Mouse (Mus musculus) embryonic facial prominence, embryonic 11.5 days (tissue): Measurements from ENCODE around the gene Gzmf. TPM values are rescaled to one million over a fixed set of nuclear protein-coding genes. Genes with fewer than 3 reads are reported as not detected.
"Not testable (repeated sequence)": the region's sequence is repeated elsewhere in the genome, so short reads cannot be mapped to it uniquely, and the experiment has no call there.

Experiments used
- ATAC-seq: fragments of 200-750 bp; cut with Nextera tagmentation; replicated peaks from 2 replicates; pipeline ENCODE4 v1.8.0; 2017; ENCODE audit warnings: low read depth; ENCODE audit not compliant: insufficient number of reproducible peaks, low FRiP score, low TSS enrichment
- DNase-seq: peaks from one replicate; pipeline ENCODE4 v3.0.0-alpha.2; 2015; ENCODE audit warnings: low spot score
- H3K27ac ChIP-seq: fragments of 300-500 bp; sonication (generic); replicated peaks from 2 replicates; pipeline ENCODE4 v1.5.1; 2014; ENCODE audit warnings: mild to moderate bottlenecking, low read depth, low read length, control low read depth
- H3K27me3 ChIP-seq: fragments of 300-500 bp; sonication (generic); 2 replicates; pipeline ENCODE4 v1.6.1; 2014; ENCODE audit warnings: mild to moderate bottlenecking, low read length, moderate library complexity, mixed read lengths; ENCODE audit not compliant: control insufficient read depth, insufficient read depth
- H3K36me3 ChIP-seq: fragments of 300-500 bp; sonication (generic); replicated peaks from 2 replicates; pipeline ENCODE4 v1.6.1; 2014; ENCODE audit warnings: low read depth, mild to moderate bottlenecking, low read length, moderate library complexity, mixed read lengths; ENCODE audit not compliant: control insufficient read depth, insufficient read depth
- H3K4me1 ChIP-seq: fragments of 300-500 bp; sonication (generic); 2 replicates; pipeline ENCODE4 v1.6.1; 2014; ENCODE audit warnings: low read length, mixed read lengths; ENCODE audit not compliant: control insufficient read depth, insufficient read depth
- H3K4me2 ChIP-seq: fragments of 300-500 bp; sonication (generic); 2 replicates; pipeline ENCODE4 v1.6.1; 2014; ENCODE audit warnings: low read depth, mild to moderate bottlenecking, control low read depth, low read length, moderate library complexity
- H3K4me3 ChIP-seq: fragments of 300-500 bp; sonication (generic); 2 replicates; pipeline ENCODE4 v1.5.1; 2014; ENCODE audit warnings: low read depth, low read length, control low read depth
- H3K9ac ChIP-seq: fragments of 300-500 bp; sonication (generic); replicated peaks from 2 replicates; pipeline ENCODE4 v1.6.1; 2014; ENCODE audit warnings: mild to moderate bottlenecking, control low read depth, low read length
- H3K9me3 ChIP-seq: fragments of 300-500 bp; sonication (generic); replicated peaks from 2 replicates; pipeline ENCODE4 v1.6.1; 2016; ENCODE audit warnings: mild to moderate bottlenecking, low read length, inconsistent platforms, mixed read lengths; ENCODE audit not compliant: control insufficient read depth
- WGBS: fragments of 180-500 bp; shearing (Covaris S2); extraction: QIAGEN DNeasy Blood & Tissue Kit; methylation state at CpG from one replicate; pipeline ENCODE4 v1.1.7; 2014; 5-methylcytosine and 5-hydroxymethylcytosine counted together
- polyA plus RNA-seq: library from polyadenylated mRNA; unstranded; fragments of >200 nt; fragmentation: Nextera tagmentation; extraction: Ambion mirVana; gene quantifications from 2 replicates; pipeline ENCODE4 v1.2.1, GENCODE M21; 2014

Gzmf gene
- polyA plus RNA-seq, 1 experiment from 2014 or later = not detected

GRCm38 (mm10) chr14:56177651-56178050 lies 33.6 kb downstream of the Gzmf start:
- H3K9me3 ChIP-seq, H3K4me3 ChIP-seq, H3K27ac ChIP-seq, ATAC-seq, H3K9ac ChIP-seq, H3K36me3 ChIP-seq, H3K27me3 ChIP-seq, H3K4me1 ChIP-seq, H3K4me2 ChIP-seq: not testable (repeated sequence)
- 30% methylated on average over 8 of the region's 8 CpGs for WGBS
- peak; percentile 66 for DNase-seq

- H3K4me2 ChIP-seq = no peak within 1 kb of the TSS
- no peak for ATAC-seq
Observed at GRCm38 (mm10) chr14:56174499-56174898, 36.7 kb downstream of the Gzmf start, which contains the start of gene Gzmn. Gene Gzmn, minus strand, starts transcription at chr14:56174599.

GRCm38 (mm10) chr14:56173396-56173795 lies 37.8 kb downstream of the Gzmf start:
- H3K4me2 ChIP-seq = no peak overlapping the region
- H3K4me3 ChIP-seq = no peak overlapping the region
- H3K4me1 ChIP-seq = no peaks in the 10 kb centered on the region
- H3K9me3 ChIP-seq = no peaks in the 10 kb centered on the region
- H3K36me3 ChIP-seq = no peaks in the 10 kb centered on the region
- WGBS = 89% methylated on average over 6 of the region's 6 CpGs
- no peak for DNase-seq
- no peak overlapping the region for H3K9ac ChIP-seq
- no peaks in the 10 kb centered on the region for H3K27me3 ChIP-seq
- no peak for ATAC-seq
- H3K27ac ChIP-seq = no peak overlapping the region

More at GRCm38 (mm10) chr14:56174499-56174898, 36.7 kb downstream of the Gzmf start, which contains the start of gene Gzmn:
- H3K4me3 ChIP-seq = no peak within 1 kb of the TSS
- H3K27ac ChIP-seq = no peak within 1 kb of the TSS
- H3K4me1 ChIP-seq = no peaks in the 10 kb centered on the region
- no peaks in the 10 kb centered on the region for H3K36me3 ChIP-seq
- no peak within 1 kb of the TSS for H3K9ac ChIP-seq
- WGBS = 87% methylated on average over 5 of the region's 5 CpGs
- no peak for DNase-seq
- H3K9me3 ChIP-seq = no peaks in the 10 kb centered on the region
- H3K27me3 ChIP-seq = no peaks in the 10 kb centered on the region

GRCm38 (mm10) chr14:56172744-56173143 lies 38.5 kb downstream of the Gzmf start:
- H3K4me3 ChIP-seq = no peak overlapping the region
- H3K9me3 ChIP-seq = no peaks in the 10 kb centered on the region
- no peaks in the 10 kb centered on the region for H3K27me3 ChIP-seq
- no peak overlapping the region for H3K9ac ChIP-seq
- DNase-seq = no peak
- no peak for ATAC-seq
- no peaks in the 10 kb centered on the region for H3K36me3 ChIP-seq
- H3K27ac ChIP-seq = no peak overlapping the region
- WGBS = 86% methylated on average over 5 of the region's 5 CpGs
- H3K4me1 ChIP-seq = no peaks in the 10 kb centered on the region
- H3K4me2 ChIP-seq = no peak overlapping the region

- no peak for ATAC-seq
- WGBS = 87% methylated on average over 6 of the region's 6 CpGs
Observed at GRCm38 (mm10) chr14:56168009-56168408, 43.2 kb downstream of the Gzmf start.

GRCm38 (mm10) chr14:56162109-56162508 lies 49.1 kb downstream of the Gzmf start:
- Histone ChIP-seq H3K4me2 (no peak overlapping the region), H3K27me3 (no peaks in the 10 kb centered on the region), H3K36me3 (no peaks in the 10 kb centered on the region), H3K4me1 (no peaks in the 10 kb centered on the region), H3K9me3 (no peaks in the 10 kb centered on the region), H3K4me3 (no peak overlapping the region), H3K9ac (no peak overlapping the region), H3K27ac (no peak overlapping the region)
- WGBS = 84% methylated on average over 2 of the region's 2 CpGs
- no peak for ATAC-seq
- DNase-seq = no peak

More at GRCm38 (mm10) chr14:56168009-56168408, 43.2 kb downstream of the Gzmf start:
- no peaks in the 10 kb centered on the region for H3K36me3 ChIP-seq
- H3K27me3 ChIP-seq = no peaks in the 10 kb centered on the region
- no peaks in the 10 kb centered on the region for H3K4me1 ChIP-seq
- no peak for DNase-seq
- no peaks in the 10 kb centered on the region for H3K9me3 ChIP-seq
- no peak overlapping the region for H3K4me3 ChIP-seq
- H3K9ac ChIP-seq = no peak overlapping the region
- no peak overlapping the region for H3K4me2 ChIP-seq
- H3K27ac ChIP-seq = no peak overlapping the region

- ATAC-seq, H3K9ac ChIP-seq, DNase-seq, H3K27ac ChIP-seq, H3K27me3 ChIP-seq, H3K4me2 ChIP-seq, H3K4me3 ChIP-seq, H3K9me3 ChIP-seq, H3K36me3 ChIP-seq, H3K4me1 ChIP-seq: not testable (repeated sequence)
- 83% methylated on average over 2 of the region's 2 CpGs for WGBS
Observed at GRCm38 (mm10) chr14:56159479-56159878, 51.7 kb downstream of the Gzmf start, which contains the start of gene Gzmg. Gene Gzmg, minus strand, starts transcription at chr14:56159579.

GRCm38 (mm10) chr14:56155340-56155739 lies 55.9 kb downstream of the Gzmf start:
- H3K9ac ChIP-seq = no peak overlapping the region
- H3K4me1 ChIP-seq = no peaks in the 10 kb centered on the region
- H3K4me3 ChIP-seq = no peak overlapping the region
- H3K27ac ChIP-seq = no peak overlapping the region
- DNase-seq (no peak), ATAC-seq (no peak)
- no peaks in the 10 kb centered on the region for H3K9me3 ChIP-seq
- H3K4me2 ChIP-seq = no peak overlapping the region
- no peaks in the 10 kb centered on the region for H3K27me3 ChIP-seq
- 72% methylated on average over 2 of the region's 2 CpGs for WGBS
- no peaks in the 10 kb centered on the region for H3K36me3 ChIP-seq
